Mouse (Mus musculus): ENCODE measurements around the gene Rnf151.
A peak's percentile ranks its signal among the peaks of the same experiment; 100 is the strongest.
"Not testable (repeated sequence)": the region's sequence is repeated elsewhere in the genome, so short reads cannot be mapped to it uniquely, and the experiment has no call there.

Rnf151 gene

GRCm38 (mm10) chr17:24705821-24706220 lies 12.0 kb downstream of the Rnf151 start:
- no peak for DNase-seq (ENCODE audit: low spot score)

GRCm38 (mm10) chr17:24701251-24701650 lies 16.6 kb downstream of the Rnf151 start:
- DNase-seq (ENCODE audit: low spot score) = no peak

- DNase-seq (ENCODE audit: low spot score) = no peak
Measured at GRCm38 (mm10) chr17:24699473-24699872, 18.4 kb downstream of the Rnf151 start.

- DNase-seq (ENCODE audit: low spot score) = no peak
Measured at GRCm38 (mm10) chr17:24698715-24699114, 19.1 kb downstream of the Rnf151 start.

GRCm38 (mm10) chr17:24697985-24698384 lies 19.9 kb downstream of the Rnf151 start:
- no peak for DNase-seq (ENCODE audit: low spot score)

GRCm38 (mm10) chr17:24696011-24696697 lies 21.7 kb downstream of the Rnf151 start, which contains the start of the genes Gfer and Noxo1:
Gene Gfer, minus strand, starts transcription at chr17:24696156.
Gene Noxo1, plus strand, starts transcription at chr17:24696234.
- peak; percentile 86 for DNase-seq (ENCODE audit: low spot score)

- no peak for DNase-seq (ENCODE audit: low spot score)
Measured at GRCm38 (mm10) chr17:24695326-24696010, 22.4 kb downstream of the Rnf151 start.

- DNase-seq (ENCODE audit: low spot score) = no peak
Measured at GRCm38 (mm10) chr17:24692385-24692784, 25.5 kb downstream of the Rnf151 start.

GRCm38 (mm10) chr17:24689251-24690081 lies 28.4 kb downstream of the Rnf151 start, which contains the start of gene Syngr3:
Gene Syngr3, minus strand, starts transcription at chr17:24689955.
- DNase-seq (ENCODE audit: low spot score) = no peak

GRCm38 (mm10) chr17:24687599-24687998 lies 30.3 kb downstream of the Rnf151 start:
- DNase-seq (ENCODE audit: low spot score) = no peak

GRCm38 (mm10) chr17:24687146-24687595 lies 30.7 kb downstream of the Rnf151 start:
- peak; percentile 57 for DNase-seq (ENCODE audit: low spot score)

- no peak for DNase-seq (ENCODE audit: low spot score)
Measured at GRCm38 (mm10) chr17:24686514-24686913, 31.3 kb downstream of the Rnf151 start.

GRCm38 (mm10) chr17:24677500-24678080 lies 40.3 kb downstream of the Rnf151 start:
- no peak for DNase-seq (ENCODE audit: low spot score)

GRCm38 (mm10) chr17:24676877-24677276 lies 41.0 kb downstream of the Rnf151 start:
- DNase-seq (ENCODE audit: low spot score) = no peak

- peak; percentile 45 for DNase-seq (ENCODE audit: low spot score)
Measured at GRCm38 (mm10) chr17:24676187-24676586, 41.7 kb downstream of the Rnf151 start.

- DNase-seq (ENCODE audit: low spot score) = no peak
Measured at GRCm38 (mm10) chr17:24674277-24674676, 43.6 kb downstream of the Rnf151 start.

- no peak for DNase-seq (ENCODE audit: low spot score)
Measured at GRCm38 (mm10) chr17:24672141-24672540, 45.7 kb downstream of the Rnf151 start.

GRCm38 (mm10) chr17:24671346-24671745 lies 46.5 kb downstream of the Rnf151 start:
- DNase-seq (ENCODE audit: low spot score) = no peak

- DNase-seq (ENCODE audit: low spot score) = no peak
Measured at GRCm38 (mm10) chr17:24670246-24670844, 47.5 kb downstream of the Rnf151 start.

GRCm38 (mm10) chr17:24669545-24670245 lies 48.2 kb downstream of the Rnf151 start, which contains the start of gene Zfp598:
Gene Zfp598, plus strand, starts transcription at chr17:24669687.
- peak; percentile 93 for DNase-seq (ENCODE audit: low spot score)

GRCm38 (mm10) chr17:24669214-24669544 lies 48.7 kb downstream of the Rnf151 start:
- DNase-seq (ENCODE audit: low spot score) = not testable (repeated sequence)
